Mouse (Mus musculus) hindbrain, embryonic 11.5 days (tissue): ENCODE results near the gene Tmem9. TPM values are rescaled to one million over a fixed set of nuclear protein-coding genes. Genes with fewer than 3 reads are reported as not detected.
A peak's percentile ranks its signal among the peaks of the same experiment; 100 is the strongest.

Experiments
- ATAC-seq: fragments of 200-750 bp; cut with Nextera tagmentation; 2 replicates; pipeline ENCODE4 v1.8.0; 2017; ENCODE audit warnings: mild to moderate bottlenecking, moderate TSS enrichment, moderate library complexity; ENCODE audit not compliant: low FRiP score
- DNase-seq: peaks from one replicate; pipeline ENCODE4 v3.0.0-alpha.2; 2015; ENCODE audit warnings: low spot score
- H3K27ac ChIP-seq: fragments of 300-500 bp; sonication (generic); 2 replicates; pipeline ENCODE4 v1.5.1; 2014; ENCODE audit warnings: mild to moderate bottlenecking, low read depth, low read length
- H3K27me3 ChIP-seq: fragments of 300-500 bp; sonication (generic); 2 replicates; pipeline ENCODE4 v1.6.1; 2014; ENCODE audit warnings: mild to moderate bottlenecking, low read length, moderate library complexity, mixed read lengths; ENCODE audit not compliant: control insufficient read depth, insufficient read depth
- H3K36me3 ChIP-seq: fragments of 300-500 bp; sonication (generic); 2 replicates; pipeline ENCODE4 v1.6.1; 2014; ENCODE audit warnings: mild to moderate bottlenecking, low read length, moderate library complexity, mixed read lengths; ENCODE audit not compliant: control insufficient read depth, insufficient read depth
- H3K4me1 ChIP-seq: fragments of 300-500 bp; sonication (generic); replicated peaks from 2 replicates; pipeline ENCODE4 v1.6.1; 2014; ENCODE audit warnings: low read length, mixed read lengths; ENCODE audit not compliant: control insufficient read depth, insufficient read depth
- H3K4me2 ChIP-seq: fragments of 300-500 bp; sonication (generic); replicated peaks from 2 replicates; pipeline ENCODE4 v1.6.1; 2014; ENCODE audit warnings: mild to moderate bottlenecking, low read depth, low read length
- H3K4me3 ChIP-seq: fragments of 300-500 bp; sonication (generic); 2 replicates; pipeline ENCODE4 v1.5.1; 2014; ENCODE audit warnings: low read depth, low read length
- H3K9ac ChIP-seq: fragments of 300-500 bp; sonication (generic); 2 replicates; pipeline ENCODE4 v1.6.1; 2014; ENCODE audit warnings: low read depth, low read length
- H3K9me3 ChIP-seq: fragments of 300-500 bp; sonication (generic); 2 replicates; pipeline ENCODE4 v1.6.1; 2016; ENCODE audit warnings: low read length; ENCODE audit not compliant: control insufficient read depth
- WGBS: fragments of 180-500 bp; shearing (Covaris S2); extraction: QIAGEN DNeasy Blood & Tissue Kit; methylation state at CpG from one replicate; pipeline ENCODE4 v1.1.7; 2014; 5-methylcytosine and 5-hydroxymethylcytosine counted together
- polyA plus RNA-seq: library from polyadenylated mRNA; unstranded; fragments of >200 nt; fragmentation: Nextera tagmentation; extraction: Ambion mirVana; gene quantifications from 2 replicates; pipeline ENCODE4 v1.2.1, GENCODE M21; 2014

The Tmem9 gene
- polyA plus RNA-seq, 1 experiment from 2014 or later: 84.0 TPM

GRCm38 (mm10) chr1:135993470-135993869 lies 14.5 kb upstream of the Tmem9 start:
- Histone ChIP-seq H3K4me1 (no peaks in the 10 kb centered on the region), H3K4me3 (no peak overlapping the region), H3K9ac (no peak overlapping the region), H3K4me2 (no peak overlapping the region), H3K36me3 (no peaks in the 10 kb centered on the region), H3K9me3 (no peaks in the 10 kb centered on the region), H3K27ac (no peak overlapping the region), H3K27me3 (no peaks in the 10 kb centered on the region)
- no peak for ATAC-seq
- DNase-seq: no peak
- WGBS: 82% methylated on average over 4 of the region's 4 CpGs

DNA sequence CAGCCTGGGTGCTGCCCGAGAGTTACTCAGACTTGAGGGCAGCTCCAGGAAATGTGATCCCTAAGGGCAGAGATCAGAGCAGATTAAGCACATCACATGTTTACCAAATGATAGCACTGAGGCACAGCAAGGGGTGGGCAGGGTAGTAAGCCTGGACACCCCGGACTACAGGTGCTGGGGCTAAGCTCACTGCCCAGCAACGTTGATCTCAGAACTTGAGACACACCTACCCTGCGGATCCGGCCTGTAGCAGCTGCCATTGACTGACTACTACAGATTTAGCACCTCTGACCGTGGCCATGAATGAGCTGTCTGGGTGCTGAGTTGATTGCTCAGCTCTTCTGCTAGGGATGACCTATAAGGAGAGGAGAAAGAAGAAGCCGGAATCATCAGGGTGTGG lies 10.4 kb upstream of the Tmem9 start:
- no peak overlapping the region for H3K9ac ChIP-seq
- no peak overlapping the region for H3K27ac ChIP-seq
- DNase-seq (no peak), ATAC-seq (no peak)
- H3K4me2 ChIP-seq: no peak overlapping the region
- H3K27me3 ChIP-seq: no peaks in the 10 kb centered on the region
- no peaks in the 10 kb centered on the region for H3K36me3 ChIP-seq
- H3K9me3 ChIP-seq: no peaks in the 10 kb centered on the region
- H3K4me1 ChIP-seq: no peaks in the 10 kb centered on the region
- 80% methylated on average over 7 of the region's 7 CpGs for WGBS
- H3K4me3 ChIP-seq: no peak overlapping the region

- WGBS: 68% methylated on average over 8 of the region's 8 CpGs
- H3K4me3 ChIP-seq: no peak overlapping the region
- no peak overlapping the region for H3K9ac ChIP-seq
- DNase-seq: no peak
- H3K27me3 ChIP-seq: no peaks in the 10 kb centered on the region
- no peak overlapping the region for H3K4me2 ChIP-seq
- no peak overlapping the region for H3K27ac ChIP-seq
- ATAC-seq: no peak
- no peaks in the 10 kb centered on the region for H3K4me1 ChIP-seq
- H3K36me3 ChIP-seq: no peaks in the 10 kb centered on the region
- H3K9me3 ChIP-seq: no peaks in the 10 kb centered on the region
Observed at GRCm38 (mm10) chr1:135999720-136000287, 8.1 kb upstream of the Tmem9 start.

GRCm38 (mm10) chr1:136001438-136001837 lies 6.5 kb upstream of the Tmem9 start:
- H3K4me3 ChIP-seq: no peak overlapping the region
- H3K27me3 ChIP-seq: no peaks in the 10 kb centered on the region
- DNase-seq (no peak), ATAC-seq (no peak)
- H3K9ac ChIP-seq: no peak overlapping the region
- H3K4me1 ChIP-seq: no peaks in the 10 kb centered on the region
- H3K36me3 ChIP-seq: no peaks in the 10 kb centered on the region
- H3K27ac ChIP-seq: no peak overlapping the region
- H3K4me2 ChIP-seq: no peak overlapping the region
- 94% methylated on average over 2 of the region's 2 CpGs for WGBS
- no peaks in the 10 kb centered on the region for H3K9me3 ChIP-seq

- Histone ChIP-seq H3K36me3 (no peaks in the 10 kb centered on the region), H3K4me1 (no peaks in the 10 kb centered on the region; the same call in 1 of the 2 replicates), H3K9ac (no peak within 1 kb of the TSS), H3K9me3 (no peaks in the 10 kb centered on the region), H3K27ac (no peak within 1 kb of the TSS), H3K4me3 (no peak within 1 kb of the TSS), H3K27me3 (no peaks in the 10 kb centered on the region; the same call in 1 of the 2 replicates), H3K4me2 (peak within 1 kb of the TSS; percentile 82; the same call in 1 of the 2 replicates)
- DNase-seq (no peak), ATAC-seq (no peak)
- WGBS: 74% methylated on average over 3 of the region's 3 CpGs
Observed at GRCm38 (mm10) chr1:136006292-136006748, 1.6 kb upstream of the Tmem9 start, which contains the start of gene Igfn1. TSS of gene Igfn1 (minus strand) at chr1:136006342.

DNA sequence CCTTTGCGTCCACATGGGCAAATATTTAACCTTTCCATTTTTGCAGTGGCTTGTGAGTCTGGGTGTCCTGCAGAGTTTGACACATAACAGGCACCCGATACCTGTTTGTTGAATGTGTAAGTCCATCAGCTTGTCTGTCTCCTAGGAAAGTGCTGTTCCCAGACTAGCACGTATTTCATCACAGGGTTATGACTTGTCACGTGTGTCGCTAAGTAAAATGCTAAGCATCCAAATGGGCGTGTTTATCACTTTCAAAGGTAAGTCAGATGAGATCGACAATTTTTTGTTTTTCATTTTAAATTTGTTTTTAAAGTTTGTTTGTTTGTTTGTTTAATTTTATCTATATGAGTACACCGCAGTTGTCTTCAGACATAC lies 196 bp downstream of the Tmem9 start:
- no peaks in the 10 kb centered on the region; the same call in 1 of the 2 replicates for H3K4me1 ChIP-seq
- H3K4me2 ChIP-seq: peak overlapping the region; percentile 82
- no peak overlapping the region for H3K27ac ChIP-seq
- H3K9ac ChIP-seq: no peak overlapping the region
- 21% methylated on average over 8 of the region's 8 CpGs for WGBS
- peak; percentile 17; the same call in 1 of the 2 replicates for ATAC-seq
- H3K4me3 ChIP-seq: peak overlapping the region; percentile 29
- DNase-seq: no peak
- no peaks in the 10 kb centered on the region for H3K9me3 ChIP-seq
- no peaks in the 10 kb centered on the region for H3K36me3 ChIP-seq
- no peaks in the 10 kb centered on the region; the same call in 1 of the 2 replicates for H3K27me3 ChIP-seq

DNA sequence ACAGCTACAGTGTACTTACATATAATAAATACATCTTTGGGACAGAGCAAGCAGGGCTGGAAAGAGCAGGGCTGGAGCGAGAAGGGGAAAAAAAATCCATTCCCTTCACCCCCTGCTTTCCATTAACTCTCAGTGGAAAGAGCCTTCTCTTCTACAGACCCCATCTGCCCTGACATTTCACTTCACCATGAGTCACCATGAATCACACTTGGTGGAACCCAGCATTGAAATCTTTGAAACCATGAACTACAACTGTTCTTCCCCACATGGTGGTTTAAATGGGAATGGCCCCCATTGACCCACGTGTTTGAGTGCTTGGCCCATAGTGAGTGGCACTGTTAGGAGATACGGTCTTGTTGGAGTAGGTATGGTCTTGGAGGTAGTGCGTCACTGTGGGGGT lies 2.3 kb downstream of the Tmem9 start:
- no peak overlapping the region for H3K9ac ChIP-seq
- no peak overlapping the region for H3K4me3 ChIP-seq
- no peaks in the 10 kb centered on the region for H3K36me3 ChIP-seq
- H3K27ac ChIP-seq: no peak overlapping the region
- no peaks in the 10 kb centered on the region for H3K9me3 ChIP-seq
- 94% methylated on average over 4 of the region's 4 CpGs for WGBS
- no peak overlapping the region for H3K4me2 ChIP-seq
- no peak for DNase-seq
- no peak for ATAC-seq
- H3K4me1 ChIP-seq: no peaks in the 10 kb centered on the region; the same call in 1 of the 2 replicates
- H3K27me3 ChIP-seq: no peaks in the 10 kb centered on the region; the same call in 1 of the 2 replicates

- no peaks in the 10 kb centered on the region for H3K36me3 ChIP-seq
- no peaks in the 10 kb centered on the region for H3K27me3 ChIP-seq
- no peak overlapping the region for H3K4me3 ChIP-seq
- no peak overlapping the region for H3K4me2 ChIP-seq
- no peak for ATAC-seq
- no peak overlapping the region for H3K9ac ChIP-seq
- no peaks in the 10 kb centered on the region for H3K9me3 ChIP-seq
- no peaks in the 10 kb centered on the region for H3K4me1 ChIP-seq
- DNase-seq: no peak
- WGBS: 84% methylated on average over 4 of the region's 4 CpGs
- H3K27ac ChIP-seq: no peak overlapping the region
Observed at GRCm38 (mm10) chr1:136013513-136013912, 5.6 kb downstream of the Tmem9 start.

DNA sequence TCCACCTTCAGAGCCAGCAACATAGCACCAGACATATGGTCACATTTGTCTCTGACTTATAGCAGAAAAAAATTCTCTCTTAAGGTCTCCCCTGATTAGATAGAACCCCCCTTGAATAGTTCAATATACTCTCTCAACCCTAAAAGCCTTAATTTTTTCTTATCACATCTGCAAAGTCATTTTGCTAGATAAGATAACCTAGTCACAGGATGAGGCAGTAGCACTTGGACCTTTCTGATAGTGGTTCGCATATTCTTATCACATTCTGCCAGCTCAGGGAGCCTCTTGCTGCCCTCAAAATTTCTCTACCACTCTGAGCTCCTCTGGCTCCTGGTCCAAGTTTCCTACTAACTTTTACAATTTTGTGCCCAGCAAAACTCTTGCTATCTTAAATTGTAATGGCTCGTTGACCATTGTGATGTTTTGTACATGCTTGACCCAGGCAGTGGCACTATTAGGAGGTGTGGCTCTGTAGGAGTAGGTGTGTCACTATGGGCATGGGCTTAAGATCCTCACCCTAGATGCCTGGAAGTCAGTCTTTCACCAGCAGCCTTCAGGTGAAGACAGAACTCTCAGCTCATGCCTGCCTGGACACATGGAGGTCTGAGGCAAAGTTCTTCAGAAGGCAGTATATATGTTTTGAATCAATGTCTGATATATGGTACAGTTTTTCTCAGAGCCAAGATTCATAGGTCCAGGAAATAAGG lies 7.0 kb downstream of the Tmem9 start:
- Histone ChIP-seq H3K4me3 (no peak overlapping the region), H3K36me3 (no peaks in the 10 kb centered on the region), H3K4me2 (no peak overlapping the region), H3K27me3 (no peaks in the 10 kb centered on the region), H3K27ac (no peak overlapping the region), H3K9ac (no peak overlapping the region), H3K4me1 (no peaks in the 10 kb centered on the region), H3K9me3 (no peaks in the 10 kb centered on the region)
- DNase-seq (no peak), ATAC-seq (no peak)
- WGBS: 77% methylated on average over 2 of the region's 2 CpGs
